In the genomic region with DNA sequence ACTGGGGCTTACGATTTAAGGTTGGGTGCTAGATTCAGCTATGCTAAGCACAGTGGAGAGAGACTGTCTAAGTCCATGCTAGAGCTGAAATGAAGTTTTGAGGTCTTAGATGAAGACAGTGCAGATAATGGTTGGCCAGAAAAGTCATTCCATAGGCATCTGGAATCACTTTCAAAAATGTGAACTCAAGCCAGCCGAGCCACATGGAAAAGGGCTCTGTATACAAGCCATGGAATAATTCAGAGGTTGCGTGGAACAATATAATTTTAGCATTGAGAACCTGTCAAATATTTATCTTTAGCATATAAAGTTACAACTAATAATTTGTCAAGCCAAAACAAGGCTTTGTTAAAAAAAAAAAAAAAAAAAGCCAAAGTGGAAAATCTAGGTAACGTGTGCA, we compare ENCODE assay signal across 25 mouse cellular contexts.
DNase-seq lines count a peak whose midpoint lies in the region; ATAC-seq lines count a peak whose summit lies in the region.
"Had no signal": no experiment of that assay in that cellular context is flagged by ENCODE, and none has a peak within 500 bp of the region (broad histone marks: within the 10 kb centered on the region; RNA-seq: fewer than 3 reads in every experiment).

No protein-coding gene starts in this region.

- intact Hi-C loops in left cerebral cortex, postnatal 36 days (cut with DNase I): no loop called here

- no peaks in the 10 kb centered on the region for H3K27me3 ChIP-seq in embryonic facial prominence, embryonic 14.5 days (replicated peaks; ENCODE audit: control insufficient read depth, insufficient read depth, low read length)
- no peaks in the 10 kb centered on the region for H3K27me3 ChIP-seq in liver, embryonic 12.5 days (replicated peaks)
- H3K27me3 ChIP-seq: CH12.LX; embryonic facial prominence, embryonic 13.5 days; forebrain, embryonic 13.5 days; forebrain, embryonic 15.5 days had no signal

- no peak overlapping the region for H3K4me3 ChIP-seq in embryonic facial prominence, embryonic 14.5 days (ENCODE audit: low read depth, low read length)
- no peak overlapping the region for H3K4me3 ChIP-seq in liver, embryonic 12.5 days
- H3K4me3 ChIP-seq: embryonic facial prominence, embryonic 13.5 days; erythroblast, embryonic 14.5 days; forebrain, embryonic 13.5 days; forebrain, embryonic 15.5 days had no signal

- H3K4me1 ChIP-seq in embryonic facial prominence, embryonic 14.5 days (ENCODE audit: control insufficient read depth, insufficient read depth, low read length): peaks cover 19% of the 10 kb centered on the region
- H3K4me1 ChIP-seq in liver, embryonic 12.5 days: no peaks in the 10 kb centered on the region

- DNase-seq in 3T3-L1 (ENCODE audit: low read depth, low spot score) (peak; percentile 35), NIH3T3 (ENCODE audit: low read depth) (peak; percentile 32)
- peak; percentile 67 for DNase-seq in embryonic facial prominence, embryonic 14.5 days (ENCODE audit: low spot score)
- DNase-seq in embryo, embryonic 9.5 days (ENCODE audit: extremely low spot score): no peak
- DNase-seq in left cerebral cortex, postnatal 36 days (ENCODE audit: low spot score in 2 of 2): no peak
- DNase-seq: adrenal gland, adult 2 months; adrenal gland, postnatal 10 days; adrenal gland, postnatal 25 days; B cell, adult 2 months; cerebellum, adult 11 months; cerebellum, adult 18-20 months; cerebellum, adult 8-10 months; cerebellum, adult 9-11 months; cerebellum, postnatal 14 days; cerebellum, postnatal 36 days; embryo, embryonic 11 days; forebrain, postnatal 0 days had no signal

- no peaks in the 10 kb centered on the region for H3K36me3 ChIP-seq in embryonic facial prominence, embryonic 14.5 days (ENCODE audit: control insufficient read depth, insufficient read depth, low read length)
- no peaks in the 10 kb centered on the region for H3K36me3 ChIP-seq in liver, embryonic 12.5 days
- H3K36me3 ChIP-seq: embryonic facial prominence, embryonic 13.5 days; forebrain, embryonic 15.5 days had no signal

- WGBS in embryonic facial prominence, embryonic 14.5 days: 53% methylated on average over 4 of the region's 4 CpGs
- 86% methylated on average over 4 of the region's 4 CpGs for WGBS in liver, embryonic 12.5 days (ENCODE audit: insufficient replicate concordance)

- ATAC-seq in embryonic facial prominence, embryonic 14.5 days (ENCODE audit: low read depth): peak; percentile 50; the same call in 1 of the 2 replicates
- no peak for ATAC-seq in liver, embryonic 12.5 days
- ATAC-seq: CD4-positive, CD25-positive, alpha-beta regulatory T cell, adult 4 months; forebrain, embryonic 13.5 days; forebrain, embryonic 15.5 days; forebrain, postnatal 0 days had no signal

- no peak overlapping the region for H3K9ac ChIP-seq in embryonic facial prominence, embryonic 14.5 days (ENCODE audit: low read depth, low read length)
- no peak overlapping the region for H3K9ac ChIP-seq in liver, embryonic 12.5 days
- H3K9ac ChIP-seq: embryonic facial prominence, embryonic 13.5 days; forebrain, embryonic 13.5 days; forebrain, embryonic 15.5 days; forebrain, postnatal 0 days had no signal

- H3K9me3 ChIP-seq in embryonic facial prominence, embryonic 14.5 days (ENCODE audit: control insufficient read depth, low read length): no peaks in the 10 kb centered on the region
- H3K9me3 ChIP-seq in liver, embryonic 12.5 days (replicated peaks): no peaks in the 10 kb centered on the region
- H3K9me3 ChIP-seq: embryonic facial prominence, embryonic 13.5 days; forebrain, embryonic 13.5 days; forebrain, embryonic 15.5 days; G1E had no signal

- H3K4me2 ChIP-seq in embryonic facial prominence, embryonic 14.5 days (ENCODE audit: low read depth, low read length): no peak overlapping the region
- H3K4me2 ChIP-seq in liver, embryonic 12.5 days: no peak overlapping the region
- H3K4me2 ChIP-seq: embryonic facial prominence, embryonic 13.5 days; forebrain, embryonic 13.5 days; forebrain, embryonic 15.5 days had no signal

- no peak overlapping the region for H3K27ac ChIP-seq in embryonic facial prominence, embryonic 14.5 days (replicated peaks; ENCODE audit: low read depth, low read length)
- H3K27ac ChIP-seq in liver, embryonic 12.5 days: no peak overlapping the region
- H3K27ac ChIP-seq: embryonic facial prominence, embryonic 13.5 days; forebrain, embryonic 13.5 days; forebrain, embryonic 15.5 days had no signal

Comparison
In these comparisons a context has a peak if more than half of its experiments do, and no peak if none do; other contexts are left out.
1. DNase-seq: peak in 3T3-L1 (single experiment), NIH3T3 (single experiment) and embryonic facial prominence, embryonic 14.5 days (single experiment); none in embryo, embryonic 9.5 days (single experiment) and left cerebral cortex, postnatal 36 days (0 of 2).